Mouse (Mus musculus) kidney, embryonic 15.5 days (tissue): ENCODE results near the gene Nelfb. TPM values are rescaled to one million over a fixed set of nuclear protein-coding genes. Genes with fewer than 3 reads are reported as not detected.

Experiments used
- ATAC-seq: fragments of 200-750 bp; cut with Nextera tagmentation; replicated peaks from 2 replicates; pipeline ENCODE4 v1.8.0; 2017; ENCODE audit warnings: moderate TSS enrichment; ENCODE audit not compliant: low FRiP score
- H3K27ac ChIP-seq: fragments of 300-500 bp; sonication (generic); 2 replicates; pipeline ENCODE4 v1.5.1; 2015; ENCODE audit warnings: mild to moderate bottlenecking, inconsistent platforms
- H3K27me3 ChIP-seq: fragments of 300-500 bp; sonication (generic); 2 replicates; pipeline ENCODE4 v1.6.1; 2015; ENCODE audit warnings: inconsistent platforms
- H3K36me3 ChIP-seq: fragments of 300-500 bp; sonication (generic); 2 replicates; pipeline ENCODE4 v1.6.1; 2015; ENCODE audit warnings: inconsistent platforms
- H3K4me1 ChIP-seq: fragments of 300-500 bp; sonication (generic); 2 replicates; pipeline ENCODE4 v1.6.1; 2015; ENCODE audit warnings: inconsistent platforms
- H3K4me2 ChIP-seq: fragments of 300-500 bp; sonication (generic); 2 replicates; pipeline ENCODE4 v1.6.1; 2015; ENCODE audit warnings: moderate library complexity, mild to moderate bottlenecking, inconsistent platforms
- H3K4me3 ChIP-seq: fragments of 300-500 bp; sonication (generic); replicated peaks from 2 replicates; pipeline ENCODE4 v1.5.1; 2015; ENCODE audit warnings: mild to moderate bottlenecking, inconsistent platforms
- H3K9ac ChIP-seq: fragments of 300-500 bp; sonication (generic); 2 replicates; pipeline ENCODE4 v1.6.1; 2015; ENCODE audit warnings: mild to moderate bottlenecking, inconsistent platforms
- H3K9me3 ChIP-seq: fragments of 300-500 bp; sonication (generic); replicated peaks from 2 replicates; pipeline ENCODE4 v1.6.1; 2016; ENCODE audit warnings: inconsistent platforms
- WGBS: fragments of 180-500 bp; shearing (Covaris S2); methylation state at CpG from one replicate; pipeline ENCODE4 v1.1.7; 2015; ENCODE audit warnings: mixed read lengths; 5-methylcytosine and 5-hydroxymethylcytosine counted together
- polyA plus RNA-seq: library from polyadenylated mRNA; unstranded; fragments of >200 nt; fragmentation: Nextera tagmentation; extraction: Ambion mirVana; gene quantifications from 2 replicates; pipeline ENCODE4 v1.2.1, GENCODE M21; 2015

The Nelfb gene
- polyA plus RNA-seq, 1 experiment from 2014 or later: 124 TPM

GRCm38 (mm10) chr2:25214444-25214843 is 3.2 kb upstream of the Nelfb start, which contains the start of gene Stpg3:
Stpg3 (minus strand) TSS chr2:25214637.
- Histone ChIP-seq H3K4me2 (no peak within 1 kb of the TSS), H3K27ac (0 out of 2 replicates have a peak within 1 kb of the TSS, but pooled peaks have one; percentile 20), H3K4me1 (peaks cover 18% of the 10 kb centered on the region), H3K9me3 (no peaks in the 10 kb centered on the region), H3K36me3 (no peaks in the 10 kb centered on the region), H3K27me3 (no peaks in the 10 kb centered on the region), H3K4me3 (no peak within 1 kb of the TSS), H3K9ac (no peak within 1 kb of the TSS)
- WGBS: 58% methylated on average over 3 of the region's 3 CpGs
- no peak for ATAC-seq

- no peak overlapping the region for H3K27ac ChIP-seq
- 74% methylated on average over 23 of the region's 23 CpGs for WGBS
- H3K4me2 ChIP-seq: no peak overlapping the region
- 0 out of 2 replicates have a peak, but pooled peaks cover 9% of the 10 kb centered on the region for H3K36me3 ChIP-seq
- ATAC-seq: no peak
- no peaks in the 10 kb centered on the region for H3K27me3 ChIP-seq
- H3K4me1 ChIP-seq: peaks cover 25% of the 10 kb centered on the region
- H3K4me3 ChIP-seq: no peak overlapping the region
- no peaks in the 10 kb centered on the region for H3K9me3 ChIP-seq
- H3K9ac ChIP-seq: no peak overlapping the region
These were observed 2.1 kb upstream of the Nelfb start for GRCm38 (mm10) chr2:25213266-25213865.

DNA sequence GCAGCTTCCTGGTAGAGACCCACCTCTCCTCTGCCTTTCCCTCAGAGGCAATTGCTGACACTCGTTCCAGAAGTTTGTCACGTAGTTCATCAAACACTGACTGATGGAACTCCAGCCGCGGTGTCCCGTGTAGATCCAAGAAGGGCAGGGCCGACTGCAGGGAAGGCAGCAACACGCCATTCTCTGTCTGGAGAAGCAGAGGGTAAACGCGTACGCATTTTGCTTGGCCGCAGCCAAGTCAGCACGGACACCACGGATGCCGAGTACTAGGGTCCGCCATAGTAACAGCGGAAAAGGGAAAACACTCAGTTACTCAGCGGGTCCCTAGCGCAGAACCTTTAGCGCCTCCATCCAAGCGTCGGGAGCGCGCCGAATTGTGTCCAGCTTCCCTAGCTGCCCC is 603 bp downstream of the Nelfb start:
- H3K4me1 ChIP-seq: peaks cover 25% of the 10 kb centered on the region
- H3K9me3 ChIP-seq: no peaks in the 10 kb centered on the region
- H3K4me2 ChIP-seq: peak overlapping the region; percentile 68
- H3K36me3 ChIP-seq: peaks cover 36% of the 10 kb centered on the region
- H3K27me3 ChIP-seq: no peaks in the 10 kb centered on the region
- under 1% methylated on average over 24 of the region's 24 CpGs for WGBS
- H3K4me3 ChIP-seq: peak overlapping the region; percentile 96
- H3K27ac ChIP-seq: peak overlapping the region; percentile 95
- peak; percentile 48 for ATAC-seq
- H3K9ac ChIP-seq: peak overlapping the region; percentile 83

GRCm38 (mm10) chr2:25207593-25207992 is 3.7 kb downstream of the Nelfb start:
- no peak overlapping the region for H3K4me3 ChIP-seq
- WGBS: 100% methylated on average over 1 of the region's 1 CpGs
- no peaks in the 10 kb centered on the region for H3K9me3 ChIP-seq
- H3K36me3 ChIP-seq: peaks cover 67% of the 10 kb centered on the region
- peaks cover 25% of the 10 kb centered on the region for H3K4me1 ChIP-seq
- H3K27ac ChIP-seq: no peak overlapping the region
- ATAC-seq: no peak
- H3K4me2 ChIP-seq: no peak overlapping the region
- no peak overlapping the region for H3K9ac ChIP-seq
- no peaks in the 10 kb centered on the region for H3K27me3 ChIP-seq

DNA sequence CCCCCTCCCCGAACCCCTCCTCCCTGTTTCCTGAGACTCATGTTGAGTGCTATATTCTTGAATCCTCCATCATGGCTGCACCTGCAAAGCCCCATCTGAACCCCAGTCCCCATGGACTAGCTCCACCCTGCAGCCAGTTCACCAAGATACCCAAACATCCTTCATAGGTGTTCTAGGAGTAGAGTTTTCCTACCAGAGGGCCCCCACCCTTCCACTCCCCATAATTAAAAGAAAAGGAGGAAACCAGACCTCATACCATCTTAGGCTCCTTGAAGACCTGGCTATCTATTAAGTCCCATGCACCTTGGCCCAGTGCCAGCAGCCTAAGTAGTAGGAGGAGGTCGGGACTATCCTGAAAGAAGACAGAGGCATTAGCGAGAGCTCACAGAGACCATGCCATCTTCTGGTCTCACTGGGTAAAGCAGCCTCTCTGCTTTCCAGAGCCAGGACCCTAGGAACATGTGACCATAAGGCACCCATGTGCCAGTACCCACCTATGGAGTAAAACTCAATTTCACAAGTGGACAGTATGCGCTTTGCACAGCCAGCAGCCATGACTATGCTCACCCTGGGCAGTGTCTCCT is 7.6 kb downstream of the Nelfb start:
- Histone ChIP-seq H3K4me2 (no peak overlapping the region), H3K4me3 (no peak overlapping the region), H3K36me3 (peaks cover 100% of the 10 kb centered on the region), H3K9ac (no peak overlapping the region), H3K27ac (no peak overlapping the region), H3K27me3 (no peaks in the 10 kb centered on the region), H3K4me1 (0 out of 2 replicates have a peak, but pooled peaks cover under 1% of the 10 kb centered on the region), H3K9me3 (no peaks in the 10 kb centered on the region)
- no peak; the same call in 1 of the 2 replicates for ATAC-seq
- WGBS: 67% methylated on average over 4 of the region's 4 CpGs

DNA sequence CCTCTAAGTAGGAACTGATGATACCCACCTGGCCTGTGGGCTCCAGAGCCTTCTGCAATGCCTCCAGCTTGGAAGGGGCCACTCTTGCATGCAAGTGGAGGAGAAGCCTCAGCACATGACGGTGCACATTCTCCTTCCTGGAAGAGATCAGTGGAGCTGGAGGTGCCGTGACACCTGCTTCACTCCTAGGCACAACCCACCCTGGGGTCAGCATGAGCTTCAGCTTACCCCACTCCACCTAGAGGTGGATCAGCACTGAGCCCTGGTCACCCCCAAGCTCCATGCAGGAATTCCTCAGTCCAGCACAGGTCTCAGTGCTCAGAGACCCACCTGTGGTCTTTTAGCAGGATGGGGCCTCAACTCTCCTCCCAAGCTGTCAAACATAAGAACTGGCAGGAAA is 10.7 kb downstream of the Nelfb start:
- Histone ChIP-seq H3K4me1 (peaks cover 19% of the 10 kb centered on the region), H3K9me3 (no peaks in the 10 kb centered on the region), H3K4me2 (no peak overlapping the region), H3K27me3 (peaks cover 2% of the 10 kb centered on the region; the same call in 1 of the 2 replicates), H3K4me3 (no peak overlapping the region), H3K36me3 (peaks cover 74% of the 10 kb centered on the region), H3K9ac (no peak overlapping the region), H3K27ac (no peak overlapping the region)
- ATAC-seq: no peak
- WGBS: 95% methylated on average over 2 of the region's 2 CpGs

GRCm38 (mm10) chr2:25197946-25198345 is 13.3 kb downstream of the Nelfb start:
- H3K27me3 ChIP-seq: peaks cover 13% of the 10 kb centered on the region
- no peak overlapping the region for H3K4me3 ChIP-seq
- peaks cover 47% of the 10 kb centered on the region for H3K36me3 ChIP-seq
- no peak overlapping the region for H3K9ac ChIP-seq
- peaks cover 45% of the 10 kb centered on the region for H3K4me1 ChIP-seq
- H3K4me2 ChIP-seq: no peak overlapping the region
- no peaks in the 10 kb centered on the region for H3K9me3 ChIP-seq
- H3K27ac ChIP-seq: peak overlapping the region; percentile 93
- ATAC-seq: no peak

DNA sequence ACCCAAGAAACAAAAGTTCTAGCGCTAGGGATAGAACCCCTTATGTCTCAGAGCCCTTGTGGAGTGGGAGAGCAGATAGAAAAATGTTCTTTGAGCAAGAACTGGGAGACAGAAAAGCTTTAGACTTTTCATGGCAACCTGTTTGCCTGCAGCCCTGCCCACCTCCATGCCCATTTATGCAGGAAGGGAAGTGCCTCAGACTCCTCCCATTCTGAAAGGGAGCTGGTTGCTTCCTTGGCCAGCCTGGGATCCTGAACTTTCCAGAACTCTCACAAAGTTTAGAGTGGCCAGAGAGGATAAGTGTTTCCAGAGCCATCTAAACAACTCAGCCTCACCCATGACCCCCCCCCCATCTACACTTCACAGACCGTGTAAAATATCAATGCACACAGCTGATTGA is 14.1 kb downstream of the Nelfb start:
- Histone ChIP-seq H3K36me3 (peaks cover 40% of the 10 kb centered on the region), H3K27ac (peak overlapping the region; percentile 93), H3K27me3 (peaks cover 13% of the 10 kb centered on the region), H3K4me1 (peaks cover 46% of the 10 kb centered on the region), H3K4me2 (peak overlapping the region; percentile 68), H3K9ac (no peak overlapping the region), H3K9me3 (no peaks in the 10 kb centered on the region), H3K4me3 (peak overlapping the region; percentile 44)
- WGBS: 33% methylated on average over 2 of the region's 2 CpGs
- no peak for ATAC-seq

- H3K4me2 ChIP-seq: peak within 1 kb of the TSS; percentile 68
- peaks cover 31% of the 10 kb centered on the region for H3K36me3 ChIP-seq
- 10% methylated on average over 8 of the region's 8 CpGs for WGBS
- peak; percentile 74 for ATAC-seq
- peak within 1 kb of the TSS; percentile 44 for H3K4me3 ChIP-seq
- H3K9ac ChIP-seq: peak within 1 kb of the TSS; percentile 24
- peaks cover 13% of the 10 kb centered on the region for H3K27me3 ChIP-seq
- peak within 1 kb of the TSS; percentile 93 for H3K27ac ChIP-seq
- peaks cover 46% of the 10 kb centered on the region for H3K4me1 ChIP-seq
- no peaks in the 10 kb centered on the region for H3K9me3 ChIP-seq
These were observed 14.9 kb downstream of the Nelfb start, which contains the start of gene Tor4a for GRCm38 (mm10) chr2:25196172-25196954. Tor4a (minus strand) TSS chr2:25196886.

DNA sequence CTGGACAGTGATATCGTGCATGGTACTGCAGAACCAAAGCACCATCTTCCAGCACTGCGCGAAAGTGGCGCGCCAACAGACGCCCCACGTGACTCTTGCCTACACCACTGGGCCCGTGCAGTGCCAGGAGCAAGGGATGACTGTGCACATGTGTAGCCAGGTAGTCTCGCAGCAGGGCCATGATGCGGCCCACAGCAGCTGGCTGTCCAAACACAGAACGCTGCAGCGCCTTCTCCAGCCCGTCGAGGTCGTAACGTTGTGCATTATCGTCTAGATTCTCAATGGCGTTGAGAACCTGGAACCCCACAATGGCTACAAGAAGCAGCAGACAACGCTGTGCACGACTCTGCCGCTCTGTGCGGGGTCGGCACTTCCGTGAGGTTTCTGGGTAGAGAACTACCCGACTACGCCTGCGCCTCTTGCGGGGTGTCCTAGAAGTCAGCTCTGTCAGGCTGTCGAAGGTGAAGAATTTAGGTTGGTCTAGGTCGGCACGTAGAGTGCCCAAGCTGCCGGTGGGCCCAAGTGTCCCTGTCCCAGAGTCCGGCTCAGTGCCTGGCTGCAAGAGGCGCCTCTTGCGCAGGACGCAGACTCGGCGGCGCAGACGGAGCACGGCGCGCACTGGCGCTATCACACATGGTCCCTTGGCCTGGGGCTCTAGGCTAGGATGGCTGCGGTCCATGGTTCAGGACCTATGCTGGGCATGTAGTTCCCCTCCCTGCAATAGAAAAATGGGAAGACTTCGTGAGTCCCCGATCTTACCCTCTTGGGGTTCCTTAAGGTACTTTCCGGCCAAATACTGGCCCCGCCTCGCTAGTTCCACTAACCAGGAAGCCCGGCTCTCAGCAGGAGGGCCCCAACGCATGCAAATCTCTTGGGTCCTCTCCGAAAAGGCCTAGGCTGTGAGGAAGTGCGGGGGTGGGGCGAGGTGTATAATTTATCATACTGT is 15.8 kb downstream of the Nelfb start:
- H3K27me3 ChIP-seq: peaks cover 13% of the 10 kb centered on the region

DNA sequence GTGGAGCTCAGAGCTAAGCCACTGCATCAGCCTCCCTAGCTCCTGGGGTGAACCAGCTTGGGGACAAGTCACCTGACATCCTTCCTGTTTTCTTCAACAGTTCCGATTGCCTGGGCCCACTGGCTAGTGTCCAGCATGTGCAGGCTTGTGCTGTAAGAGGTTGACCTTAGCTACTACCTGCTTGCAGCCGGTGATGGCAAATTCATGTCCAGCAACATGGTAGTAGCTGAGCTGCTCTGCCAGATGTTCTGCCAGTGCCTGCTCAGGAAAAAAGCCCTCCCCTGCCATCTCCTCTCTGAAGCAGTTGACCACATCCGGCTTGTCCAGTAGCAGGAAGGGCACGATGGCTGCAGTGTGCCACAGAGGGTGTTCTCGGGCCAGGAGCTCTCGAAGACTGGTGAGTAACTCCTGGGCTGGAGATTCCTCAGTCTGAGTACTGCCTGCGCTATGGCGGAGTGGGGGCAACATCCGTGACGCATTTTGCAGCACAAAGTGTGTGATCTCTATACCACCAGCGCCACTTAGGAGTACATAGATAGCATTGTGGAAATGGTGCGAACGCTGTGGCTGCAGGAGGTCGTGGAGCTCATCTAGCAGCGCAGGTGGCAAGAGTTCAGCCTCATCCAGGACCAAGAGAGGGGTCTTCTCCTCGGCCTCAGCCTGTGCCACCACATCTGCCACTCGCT is 16.7 kb downstream of the Nelfb start:
- H3K4me1 ChIP-seq: peaks cover 46% of the 10 kb centered on the region
- WGBS: 82% methylated on average over 17 of the region's 17 CpGs
- H3K27ac ChIP-seq: peak overlapping the region; percentile 54; the same call in 1 of the 2 replicates
- peak overlapping the region; percentile 44; the same call in 1 of the 2 replicates for H3K4me3 ChIP-seq
- H3K9me3 ChIP-seq: no peaks in the 10 kb centered on the region
- peaks cover 13% of the 10 kb centered on the region for H3K27me3 ChIP-seq
- no peak for ATAC-seq
- peak overlapping the region; percentile 68 for H3K4me2 ChIP-seq
- peaks cover 14% of the 10 kb centered on the region for H3K36me3 ChIP-seq
- H3K9ac ChIP-seq: peak overlapping the region; percentile 21; the same call in 1 of the 2 replicates

More for the DNA sequence above, 15.8 kb downstream of the Nelfb start:
- Histone ChIP-seq H3K9me3 (no peaks in the 10 kb centered on the region), H3K4me2 (peak overlapping the region; percentile 68), H3K9ac (peak overlapping the region; percentile 21), H3K27ac (peak overlapping the region; percentile 93), H3K36me3 (peaks cover 23% of the 10 kb centered on the region), H3K4me3 (peak overlapping the region; percentile 44), H3K4me1 (peaks cover 46% of the 10 kb centered on the region)
- 22% methylated on average over 55 of the region's 55 CpGs for WGBS
- peak; percentile 17; the same call in 1 of the 2 replicates for ATAC-seq
